Mouse (Mus musculus): Measurements from ENCODE around the gene Ano8. TPM values are rescaled to one million over a fixed set of nuclear protein-coding genes. Genes with fewer than 3 reads are reported as not detected.

Gene Ano8
- polyA plus RNA-seq, 1 experiment from 2014 or later: 5.4 TPM

GRCm38 (mm10) chr8:71505326-71505725 is 19.6 kb upstream of the Ano8 start:
- DNase-seq (ENCODE audit: low spot score): no peak
- Histone ChIP-seq H3K4me1 (ENCODE audit: control insufficient read depth, insufficient read depth, low read length) (no peaks in the 10 kb centered on the region), H3K36me3 (ENCODE audit: control insufficient read depth, insufficient read depth, low read length) (no peaks in the 10 kb centered on the region), H3K4me3 (ENCODE audit: low read depth, low read length) (no peak overlapping the region), H3K27me3 (replicated peaks; ENCODE audit: control insufficient read depth, insufficient read depth, low read length) (peaks cover 32% of the 10 kb centered on the region), H3K9ac (ENCODE audit: low read length) (no peak overlapping the region), H3K27ac (ENCODE audit: low read depth, low read length) (no peak overlapping the region), H3K4me2 (ENCODE audit: low read length) (no peak overlapping the region), H3K9me3 (replicated peaks; ENCODE audit: control insufficient read depth, low read length) (no peaks in the 10 kb centered on the region)
- no peak for ATAC-seq
- WGBS: 89% methylated on average over 4 of the region's 4 CpGs

- H3K36me3 ChIP-seq (ENCODE audit: control insufficient read depth, insufficient read depth, low read length): no peaks in the 10 kb centered on the region
- H3K4me3 ChIP-seq (ENCODE audit: low read depth, low read length): no peak overlapping the region
- no peak overlapping the region for H3K27ac ChIP-seq (ENCODE audit: low read depth, low read length)
- H3K4me2 ChIP-seq (ENCODE audit: low read length): no peak overlapping the region
- no peaks in the 10 kb centered on the region for H3K4me1 ChIP-seq (ENCODE audit: control insufficient read depth, insufficient read depth, low read length)
- DNase-seq (ENCODE audit: low spot score) (no peak), ATAC-seq (no peak)
- WGBS: 90% methylated on average over 4 of the region's 4 CpGs
- H3K27me3 ChIP-seq (replicated peaks; ENCODE audit: control insufficient read depth, insufficient read depth, low read length): peaks cover 32% of the 10 kb centered on the region
- no peaks in the 10 kb centered on the region for H3K9me3 ChIP-seq (replicated peaks; ENCODE audit: control insufficient read depth, low read length)
- no peak overlapping the region for H3K9ac ChIP-seq (ENCODE audit: low read length)
These were observed 18.6 kb upstream of the Ano8 start for GRCm38 (mm10) chr8:71504349-71504748.

- Histone ChIP-seq H3K4me1 (ENCODE audit: control insufficient read depth, insufficient read depth, low read length) (no peaks in the 10 kb centered on the region), H3K9me3 (replicated peaks; ENCODE audit: control insufficient read depth, low read length) (no peaks in the 10 kb centered on the region), H3K27ac (ENCODE audit: low read depth, low read length) (no peak overlapping the region), H3K4me3 (ENCODE audit: low read depth, low read length) (no peak overlapping the region), H3K4me2 (ENCODE audit: low read length) (no peak overlapping the region), H3K36me3 (ENCODE audit: control insufficient read depth, insufficient read depth, low read length) (0 out of 2 replicates have a peak, but pooled peaks cover 7% of the 10 kb centered on the region), H3K27me3 (replicated peaks; ENCODE audit: control insufficient read depth, insufficient read depth, low read length) (no peaks in the 10 kb centered on the region), H3K9ac (ENCODE audit: low read length) (no peak overlapping the region)
- 52% methylated on average over 15 of the region's 16 CpGs for WGBS
- no peak for ATAC-seq
- DNase-seq (ENCODE audit: low spot score): no peak
These were observed 13.3 kb upstream of the Ano8 start for GRCm38 (mm10) chr8:71498816-71499690.

GRCm38 (mm10) chr8:71497881-71498501 is 12.2 kb upstream of the Ano8 start:
- Histone ChIP-seq H3K4me2 (ENCODE audit: low read length) (no peak overlapping the region), H3K4me3 (ENCODE audit: low read depth, low read length) (no peak overlapping the region), H3K36me3 (ENCODE audit: control insufficient read depth, insufficient read depth, low read length) (peaks cover 14% of the 10 kb centered on the region; the same call in 1 of the 2 replicates), H3K4me1 (ENCODE audit: control insufficient read depth, insufficient read depth, low read length) (no peaks in the 10 kb centered on the region), H3K27me3 (replicated peaks; ENCODE audit: control insufficient read depth, insufficient read depth, low read length) (no peaks in the 10 kb centered on the region), H3K27ac (ENCODE audit: low read depth, low read length) (no peak overlapping the region), H3K9ac (ENCODE audit: low read length) (no peak overlapping the region), H3K9me3 (replicated peaks; ENCODE audit: control insufficient read depth, low read length) (no peaks in the 10 kb centered on the region)
- WGBS: 30% methylated on average over 15 of the region's 15 CpGs
- DNase-seq (ENCODE audit: low spot score) (no peak), ATAC-seq (no peak)

GRCm38 (mm10) chr8:71497077-71497645 is 11.4 kb upstream of the Ano8 start:
- WGBS: 93% methylated on average over 1 of the region's 1 CpGs
- Histone ChIP-seq H3K4me1 (ENCODE audit: control insufficient read depth, insufficient read depth, low read length) (no peaks in the 10 kb centered on the region), H3K4me3 (ENCODE audit: low read depth, low read length) (no peak overlapping the region), H3K9ac (ENCODE audit: low read length) (no peak overlapping the region), H3K4me2 (ENCODE audit: low read length) (no peak overlapping the region), H3K27me3 (replicated peaks; ENCODE audit: control insufficient read depth, insufficient read depth, low read length) (no peaks in the 10 kb centered on the region), H3K36me3 (ENCODE audit: control insufficient read depth, insufficient read depth, low read length) (peaks cover 22% of the 10 kb centered on the region), H3K27ac (ENCODE audit: low read depth, low read length) (no peak overlapping the region), H3K9me3 (replicated peaks; ENCODE audit: control insufficient read depth, low read length) (no peaks in the 10 kb centered on the region)
- DNase-seq (ENCODE audit: low spot score) (no peak), ATAC-seq (no peak)

GRCm38 (mm10) chr8:71496481-71496880 is 10.7 kb upstream of the Ano8 start:
- H3K27me3 ChIP-seq (replicated peaks; ENCODE audit: control insufficient read depth, insufficient read depth, low read length): no peaks in the 10 kb centered on the region
- ATAC-seq (no peak), DNase-seq (ENCODE audit: low spot score) (no peak)
- H3K4me1 ChIP-seq (ENCODE audit: control insufficient read depth, insufficient read depth, low read length): no peaks in the 10 kb centered on the region
- no peak overlapping the region for H3K4me2 ChIP-seq (ENCODE audit: low read length)
- H3K36me3 ChIP-seq (ENCODE audit: control insufficient read depth, insufficient read depth, low read length): peaks cover 29% of the 10 kb centered on the region
- no peak overlapping the region for H3K9ac ChIP-seq (ENCODE audit: low read length)
- H3K4me3 ChIP-seq (ENCODE audit: low read depth, low read length): no peak overlapping the region
- WGBS: 67% methylated on average over 11 of the region's 11 CpGs
- H3K9me3 ChIP-seq (replicated peaks; ENCODE audit: control insufficient read depth, low read length): no peaks in the 10 kb centered on the region
- H3K27ac ChIP-seq (ENCODE audit: low read depth, low read length): no peak overlapping the region

GRCm38 (mm10) chr8:71495811-71496210 is 10.0 kb upstream of the Ano8 start:
- Histone ChIP-seq H3K9me3 (replicated peaks; ENCODE audit: control insufficient read depth, low read length) (no peaks in the 10 kb centered on the region), H3K36me3 (ENCODE audit: control insufficient read depth, insufficient read depth, low read length) (peaks cover 36% of the 10 kb centered on the region), H3K4me2 (ENCODE audit: low read length) (no peak overlapping the region), H3K27ac (ENCODE audit: low read depth, low read length) (no peak overlapping the region), H3K27me3 (replicated peaks; ENCODE audit: control insufficient read depth, insufficient read depth, low read length) (no peaks in the 10 kb centered on the region), H3K4me3 (ENCODE audit: low read depth, low read length) (no peak overlapping the region), H3K4me1 (ENCODE audit: control insufficient read depth, insufficient read depth, low read length) (no peaks in the 10 kb centered on the region), H3K9ac (ENCODE audit: low read length) (no peak overlapping the region)
- DNase-seq (ENCODE audit: low spot score): no peak
- ATAC-seq: no peak
- WGBS: 82% methylated on average over 5 of the region's 5 CpGs

- WGBS: 26% methylated on average over 15 of the region's 16 CpGs
- H3K4me2 ChIP-seq (ENCODE audit: low read length): 0 out of 2 replicates have a peak overlapping the region, but pooled peaks have one; percentile 4
These were observed 9.3 kb upstream of the Ano8 start for GRCm38 (mm10) chr8:71495039-71495438.

More at GRCm38 (mm10) chr8:71495039-71495438, 9.3 kb upstream of the Ano8 start:
- no peaks in the 10 kb centered on the region for H3K27me3 ChIP-seq (replicated peaks; ENCODE audit: control insufficient read depth, insufficient read depth, low read length)
- H3K27ac ChIP-seq (ENCODE audit: low read depth, low read length): no peak overlapping the region
- DNase-seq (ENCODE audit: low spot score) (peak; percentile 88), ATAC-seq (peak; percentile 71)
- H3K9ac ChIP-seq (ENCODE audit: low read length): no peak overlapping the region; the same call in 1 of the 2 replicates
- H3K36me3 ChIP-seq (ENCODE audit: control insufficient read depth, insufficient read depth, low read length): peaks cover 42% of the 10 kb centered on the region
- no peaks in the 10 kb centered on the region for H3K4me1 ChIP-seq (ENCODE audit: control insufficient read depth, insufficient read depth, low read length)
- H3K4me3 ChIP-seq (ENCODE audit: low read depth, low read length): no peak overlapping the region
- no peaks in the 10 kb centered on the region for H3K9me3 ChIP-seq (replicated peaks; ENCODE audit: control insufficient read depth, low read length)

Data from forebrain, embryonic 14.5 days (tissue).